ENCODE assay signal across 9 mouse cellular contexts in genomic region chr16:96353996-96354395, GRCm38 (mm10).
DNase-seq lines count a peak whose midpoint lies in the region; ATAC-seq and TF ChIP-seq lines count a peak whose summit lies in the region.
"Had no signal": no experiment of that assay in that cellular context is flagged by ENCODE, and none has a peak within 500 bp of the region (broad histone marks: within the 10 kb centered on the region; RNA-seq: fewer than 3 reads in every experiment).

No protein-coding gene starts in this region.

- peak overlapping the region; percentile 62 for H3K4me3 ChIP-seq in E14TG2a.4 (replicated peaks; ENCODE audit: low read length)
- peak overlapping the region; percentile 20; the same call in 1 of the 2 replicates for H3K4me3 ChIP-seq in forebrain, embryonic 15.5 days
- H3K4me3 ChIP-seq in limb, embryonic 10.5 days: peak overlapping the region; percentile 26; the same call in 1 of the 2 replicates
- H3K4me3 ChIP-seq: limb, embryonic 15.5 days had no signal

- TF ChIP-seq CTCF in E14TG2a.4 (conservative IDR thresholded peaks at IDR 0.05; ENCODE audit: low read length): no peak

- H3K36me3 ChIP-seq in E14TG2a.4 (ENCODE audit: insufficient read depth, low read length): no peaks in the 10 kb centered on the region
- H3K36me3 ChIP-seq in forebrain, embryonic 15.5 days: no peaks in the 10 kb centered on the region
- H3K36me3 ChIP-seq in limb, embryonic 10.5 days: no peaks in the 10 kb centered on the region
- H3K36me3 ChIP-seq: limb, embryonic 15.5 days had no signal

- DNase-seq in A20 (ENCODE audit: low read depth, low spot score): peak; percentile 80
- DNase-seq in limb, embryonic 10.5 days (ENCODE audit: low spot score): no peak
- no peak for DNase-seq in lung, postnatal 36 days
- DNase-seq in cerebellum, adult 8-10 months: no peak
- DNase-seq in Muller cell, postnatal 12 days (ENCODE audit: inconsistent ontology term): no peak

- H3K4me1 ChIP-seq in E14TG2a.4 (replicated peaks; ENCODE audit: low read depth, low read length): peaks cover 6% of the 10 kb centered on the region
- no peaks in the 10 kb centered on the region for H3K4me1 ChIP-seq in forebrain, embryonic 15.5 days
- peaks cover 10% of the 10 kb centered on the region; the same call in 1 of the 2 replicates for H3K4me1 ChIP-seq in limb, embryonic 10.5 days
- H3K4me1 ChIP-seq: limb, embryonic 15.5 days had no signal

- H3K4me2 ChIP-seq in forebrain, embryonic 15.5 days (replicated peaks): no peak overlapping the region
- H3K4me2 ChIP-seq: limb, embryonic 15.5 days had no signal

- H3K27ac ChIP-seq in forebrain, embryonic 15.5 days (replicated peaks): no peak overlapping the region
- peak overlapping the region; percentile 46; the same call in 1 of the 2 replicates for H3K27ac ChIP-seq in limb, embryonic 10.5 days
- H3K27ac ChIP-seq: limb, embryonic 15.5 days had no signal

- no peak overlapping the region for H3K9ac ChIP-seq in forebrain, embryonic 15.5 days (replicated peaks)
- H3K9ac ChIP-seq: limb, embryonic 15.5 days had no signal

- peaks cover 16% of the 10 kb centered on the region for H3K9me3 ChIP-seq in E14TG2a.4 (ENCODE audit: low read length)
- no peaks in the 10 kb centered on the region for H3K9me3 ChIP-seq in forebrain, embryonic 15.5 days
- no peaks in the 10 kb centered on the region for H3K9me3 ChIP-seq in limb, embryonic 10.5 days (replicated peaks)
- H3K9me3 ChIP-seq: limb, embryonic 15.5 days had no signal

- H3K27me3 ChIP-seq in E14TG2a.4 (ENCODE audit: insufficient read depth, low read length): no peaks in the 10 kb centered on the region
- H3K27me3 ChIP-seq in forebrain, embryonic 15.5 days: no peaks in the 10 kb centered on the region
- no peaks in the 10 kb centered on the region for H3K27me3 ChIP-seq in limb, embryonic 10.5 days (ENCODE audit: low read depth, poor library complexity, severe bottlenecking)

- 0 out of 2 replicates have a peak, but pooled peaks have one; percentile 68 for ATAC-seq in forebrain, embryonic 15.5 days (replicated peaks)
- ATAC-seq in frontal cortex, adult (ENCODE audit: low TSS enrichment): no peak

- WGBS in forebrain, embryonic 15.5 days: 42% methylated on average over 6 of the region's 6 CpGs
- WGBS in limb, embryonic 10.5 days: 34% methylated on average over 6 of the region's 6 CpGs
